Mouse (Mus musculus) adrenal gland (tissue): ENCODE measurements around the gene Krtap21-1.

Source experiments
- intact Hi-C: fragments of 180-260 bp; cut with DNase I; formaldehyde crosslinking; loops from one replicate; pipeline ENCODE4 v1.15.1; 2025
- long read RNA-seq, 2 experiments: library from polyadenylated mRNA; unstranded; transcript quantifications; one replicate each; pipeline ENCODE4 v2.0.0; 2020; ENCODE audit warnings: borderline replicate concordance in 1 of 2; ENCODE audit not compliant: insufficient replicate concordance in 1 of 2

Gene Krtap21-1
- long read RNA-seq, experiment 1 = 0 reads
- long read RNA-seq, experiment 2 = 0 reads

DNA sequence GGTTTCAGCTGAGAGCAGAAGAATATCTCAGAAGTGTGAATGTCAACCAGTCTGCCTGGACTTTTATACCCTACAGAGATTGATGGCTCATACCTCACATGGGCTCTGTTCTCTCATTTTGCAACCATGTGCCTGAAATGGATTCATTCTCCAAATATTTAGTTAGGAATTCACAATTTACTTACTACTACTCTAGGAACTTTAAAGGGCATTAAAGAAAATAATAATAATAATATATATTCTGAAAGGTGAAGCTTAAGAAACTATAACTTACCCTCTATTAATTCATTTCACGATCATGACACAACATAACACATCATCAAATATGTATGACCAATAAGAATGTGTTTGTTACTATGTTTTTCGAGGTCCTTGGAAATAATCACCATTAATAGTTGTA, at the start of gene Krtap21-1:
Gene Krtap21-1 (minus strand): TSS at position 101 of the 400 bp plus-strand sequence.
- intact Hi-C loops = no loop called here

GRCm38 (mm10) chr16:89429586-89429985, 25.9 kb upstream of the Krtap21-1 start:
- intact Hi-C loops = no loop called here

GRCm38 (mm10) chr16:89425310-89425709, 21.6 kb upstream of the Krtap21-1 start:
- intact Hi-C loops = no loop called here

GRCm38 (mm10) chr16:89420011-89420410, 16.3 kb upstream of the Krtap21-1 start, which contains the start of gene Krtap6-2:
Gene Krtap6-2, minus strand, starts transcription at chr16:89420111.
- intact Hi-C loops = no loop called here

DNA sequence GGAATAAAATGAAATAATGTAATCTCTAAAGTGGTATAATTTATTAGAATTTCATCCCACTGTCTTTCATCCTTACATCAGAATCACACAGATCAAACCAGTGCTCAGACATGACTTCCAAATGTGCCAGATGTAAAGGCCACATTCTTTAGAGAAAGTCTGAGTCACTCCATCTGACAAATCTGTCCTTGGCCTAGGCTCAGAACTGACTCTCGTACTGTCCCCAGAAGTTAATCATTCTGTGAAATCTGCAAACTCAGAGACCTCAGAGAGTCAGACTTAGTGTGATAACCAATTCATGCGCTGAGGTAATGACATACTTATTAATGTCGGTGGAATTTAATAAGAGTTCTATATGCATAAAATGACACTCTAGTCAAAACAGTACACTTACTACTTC, 12.6 kb upstream of the Krtap21-1 start:
- intact Hi-C loops = no loop called here

DNA sequence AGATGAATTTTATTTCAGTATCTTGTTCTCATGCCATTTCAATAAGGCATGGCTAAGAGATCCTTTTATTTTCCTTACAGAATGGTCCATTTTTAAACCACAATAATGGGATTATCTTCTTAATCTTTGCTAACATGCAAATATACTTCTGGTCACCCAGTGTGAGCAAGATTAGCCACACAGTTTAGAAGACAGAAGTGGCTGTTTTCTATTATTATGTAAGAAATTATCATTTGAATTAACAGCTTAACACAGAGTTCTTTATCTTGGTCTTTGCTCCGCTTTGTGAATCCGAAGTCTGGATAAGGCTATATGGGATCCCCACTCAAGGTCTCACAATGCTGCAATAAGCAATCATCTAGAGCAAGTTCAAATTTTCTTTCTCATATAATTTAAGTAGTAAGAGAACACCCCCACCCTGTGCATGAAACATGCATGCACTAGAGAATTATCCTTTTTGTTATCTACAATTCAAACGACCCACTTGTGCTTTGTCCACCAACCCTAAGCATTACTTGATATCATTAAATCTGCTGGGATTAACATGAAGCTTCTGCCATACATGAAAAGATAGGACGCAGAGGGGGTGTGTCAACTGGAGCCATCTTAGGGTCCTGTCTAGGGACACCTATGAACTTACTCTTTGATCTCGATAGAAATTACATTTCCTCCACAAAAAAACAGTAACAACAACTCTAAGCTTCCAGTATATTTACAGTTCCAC, 6.8 kb upstream of the Krtap21-1 start:
- intact Hi-C loops = no loop called here

GRCm38 (mm10) chr16:89372734-89373461, 30.8 kb downstream of the Krtap21-1 start:
- intact Hi-C loops = no loop called here
